Comparison of ENCODE assay signal across 13 mouse cellular contexts in genomic region chr14:59114281-59114680, GRCm38 (mm10). TPM values are rescaled to one million over a fixed set of nuclear protein-coding genes. Genes with fewer than 3 reads are reported as not detected.
DNase-seq lines count a peak whose midpoint lies in the region; ATAC-seq and TF ChIP-seq lines count a peak whose summit lies in the region.
"Had no signal": no experiment of that assay in that cellular context is flagged by ENCODE, and none has a peak within 500 bp of the region (broad histone marks: within the 10 kb centered on the region; RNA-seq: fewer than 3 reads in every experiment).

No protein-coding gene starts in this region.

- TF ChIP-seq POLR2A in limb, embryonic 14.5 days (IDR thresholded peaks at IDR 0.05; ENCODE audit: borderline replicate concordance, extremely low read depth, insufficient read depth, insufficient read length) = no peak

- H3K4me1 ChIP-seq in limb, embryonic 14.5 days (ENCODE audit: control insufficient read depth, insufficient read depth, low read length) = no peaks in the 10 kb centered on the region
- no peaks in the 10 kb centered on the region for H3K4me1 ChIP-seq in limb, embryonic 10.5 days
- H3K4me1 ChIP-seq: embryonic facial prominence, embryonic 13.5 days had no signal

- H3K27ac ChIP-seq in limb, embryonic 14.5 days (replicated peaks; ENCODE audit: low read depth, low read length) = no peak overlapping the region
- no peak overlapping the region for H3K27ac ChIP-seq in limb, embryonic 10.5 days
- H3K27ac ChIP-seq: embryonic facial prominence, embryonic 13.5 days had no signal

- 4% methylated on average over 2 of the region's 2 CpGs for WGBS in limb, embryonic 14.5 days
- WGBS in limb, embryonic 10.5 days = 6% methylated on average over 2 of the region's 2 CpGs

- H3K27me3 ChIP-seq in limb, embryonic 14.5 days (ENCODE audit: control insufficient read depth, insufficient read depth, low read length) = no peaks in the 10 kb centered on the region
- H3K27me3 ChIP-seq in limb, embryonic 10.5 days (ENCODE audit: low read depth, poor library complexity, severe bottlenecking) = no peaks in the 10 kb centered on the region
- H3K27me3 ChIP-seq: embryonic facial prominence, embryonic 13.5 days had no signal

- H3K36me3 ChIP-seq in limb, embryonic 14.5 days (ENCODE audit: control insufficient read depth, insufficient read depth, low read length) = no peaks in the 10 kb centered on the region
- no peaks in the 10 kb centered on the region for H3K36me3 ChIP-seq in limb, embryonic 10.5 days
- H3K36me3 ChIP-seq: embryonic facial prominence, embryonic 13.5 days had no signal

- H3K9ac ChIP-seq in limb, embryonic 14.5 days (ENCODE audit: low read depth, low read length, severe bottlenecking) = no peak overlapping the region
- H3K9ac ChIP-seq: embryonic facial prominence, embryonic 13.5 days had no signal

- no peak overlapping the region for H3K4me3 ChIP-seq in limb, embryonic 14.5 days (replicated peaks; ENCODE audit: low read length)
- H3K4me3 ChIP-seq in limb, embryonic 10.5 days = no peak overlapping the region
- H3K4me3 ChIP-seq: embryonic facial prominence, embryonic 13.5 days had no signal

- DNase-seq in embryo, embryonic 10 days (ENCODE audit: low spot score) = peak; percentile 25
- no peak for DNase-seq in embryo, embryonic 9.5 days (ENCODE audit: extremely low spot score)
- peak; percentile 13 for DNase-seq in limb, embryonic 14.5 days (ENCODE audit: low spot score)
- no peak for DNase-seq in limb, embryonic 10.5 days (ENCODE audit: low spot score)
- peak; percentile 14 for DNase-seq in MN1 (ENCODE audit: low spot score)
- DNase-seq in cerebellum, adult 11 months = no peak
- DNase-seq: adrenal gland, postnatal 10 days; heart, adult 11 months; kidney, adult 11 months had no signal

- ATAC-seq in limb, embryonic 14.5 days (ENCODE audit: low FRiP score, low read depth) = no peak
- ATAC-seq in megakaryocyte progenitor cell, adult 5-6 weeks (replicated peaks; ENCODE audit: poor library complexity) = 0 out of 2 replicates have a peak, but pooled peaks have one; percentile 39
- ATAC-seq in erythroid progenitor cell, adult 5-6 weeks (replicated peaks; ENCODE audit: low FRiP score, poor library complexity, severe bottlenecking) = no peak

- no peaks in the 10 kb centered on the region for H3K9me3 ChIP-seq in limb, embryonic 14.5 days (ENCODE audit: control insufficient read depth, low read length)
- no peaks in the 10 kb centered on the region for H3K9me3 ChIP-seq in limb, embryonic 10.5 days (replicated peaks)
- H3K9me3 ChIP-seq: embryonic facial prominence, embryonic 13.5 days had no signal

- H3K4me2 ChIP-seq in limb, embryonic 14.5 days (replicated peaks; ENCODE audit: low read depth, low read length, severe bottlenecking) = no peak overlapping the region
- H3K4me2 ChIP-seq: embryonic facial prominence, embryonic 13.5 days had no signal

RNA-seq across cellular contexts. Expression of gene 1700129C05Rik, which starts 28.4 kb away (rescaled TPM):
- polyA plus RNA-seq in limb, embryonic 14.5 days (2012; rRNA removed) = not detected in 2 replicates
- not detected in 2 replicates for polyA plus RNA-seq in limb, embryonic 14.5 days (2014; fragmentation: Nextera tagmentation; extraction: Ambion mirVana)
- not detected in 2 replicates for polyA plus RNA-seq in limb, embryonic 10.5 days (2016; fragmentation: Nextera tagmentation; extraction: Ambion mirVana)
- total RNA-seq in megakaryocyte progenitor cell, adult 5-6 weeks (2015) = not detected in 2 replicates
- not detected in 2 replicates for total RNA-seq in megakaryocyte progenitor cell, adult 5-6 weeks (2017)
- not detected in 2 replicates for total RNA-seq in erythroid progenitor cell, adult 5-6 weeks (2015; ENCODE audit: low replicate concordance)
- total RNA-seq in erythroid progenitor cell, adult 5-6 weeks (2017; ENCODE audit: low replicate concordance) = not detected in 2 replicates
- total RNA-seq: adrenal gland, postnatal 10 days had no signal
- polyA plus RNA-seq: embryonic facial prominence, embryonic 13.5 days; stomach, embryonic 16.5 days had no signal

Comparison
In these comparisons a context has a peak if more than half of its experiments do, and no peak if none do; other contexts are left out.
1. DNase-seq: peak in embryo, embryonic 10 days (single experiment), limb, embryonic 14.5 days (single experiment) and MN1 (single experiment); none in embryo, embryonic 9.5 days (single experiment), limb, embryonic 10.5 days (single experiment) and cerebellum, adult 11 months (single experiment).